Mouse (Mus musculus) liver, adult 2 months (tissue): ENCODE measurements at regions not wholly inside any gene's neighbourhood (a gene's known extent, or its start where the extent isn't known, plus 50 kb on each side); places are given as distances from the start of the nearest gene placed in this dataset.
"Not testable (repeated sequence)": the region's sequence is repeated elsewhere in the genome, so short reads cannot be mapped to it uniquely, and the experiment has no call there.

ENCODE experiments used
- CTCF ChIP-seq: fragments of 200-500 bp; IDR thresholded peaks from 2 replicates; pipeline ENCODE4 v1.5.1; 2011; ENCODE audit warnings: low read depth, low read length, control low read depth
- POLR2A ChIP-seq: fragments of 200-500 bp; IDR thresholded peaks from 2 replicates; pipeline ENCODE4 v1.6.1; 2011; ENCODE audit warnings: low read length, control low read depth; ENCODE audit not compliant: insufficient read depth; ENCODE audit errors: extremely low read depth

- TF ChIP-seq CTCF, POLR2A: not testable (repeated sequence)
Observed at GRCm38 (mm10) chr6:67609461-67609860, 73.9 kb upstream of the Tacstd2 start.
